Mouse (Mus musculus) spleen, adult 12 weeks (tissue): ENCODE measurements around the gene Slc25a54.

Source experiments
- DNase-seq: peaks from one replicate; pipeline ENCODE4 v3.0.0; 2022; ENCODE audit warnings: low spot score

Gene Slc25a54

GRCm38 (mm10) chr3:109124091-109124490, 43.8 kb downstream of the Slc25a54 start:
- DNase-seq: no peak

DNA sequence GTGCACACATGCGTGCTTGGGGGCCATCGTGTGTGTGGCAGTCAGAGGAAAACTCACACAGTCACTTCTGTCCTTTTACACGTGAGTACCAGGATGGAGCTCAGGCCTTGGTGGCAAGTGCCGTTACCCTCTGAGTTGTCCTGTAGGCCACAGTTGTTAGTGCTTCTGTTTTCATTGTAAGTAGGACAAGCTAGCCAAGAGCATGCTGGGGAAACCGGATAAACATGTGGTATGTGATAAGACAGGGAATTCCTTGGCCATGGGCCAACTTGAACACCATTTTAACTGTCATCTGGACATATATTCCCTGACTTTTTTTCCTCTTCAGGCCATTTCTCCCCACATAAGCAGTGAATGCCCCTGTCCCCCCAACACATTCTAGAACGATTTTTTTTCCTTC, 45.3 kb downstream of the Slc25a54 start:
- DNase-seq: peak; percentile 39

- DNase-seq: no peak
Measured at GRCm38 (mm10) chr3:109129768-109130167, 49.5 kb downstream of the Slc25a54 start.

DNA sequence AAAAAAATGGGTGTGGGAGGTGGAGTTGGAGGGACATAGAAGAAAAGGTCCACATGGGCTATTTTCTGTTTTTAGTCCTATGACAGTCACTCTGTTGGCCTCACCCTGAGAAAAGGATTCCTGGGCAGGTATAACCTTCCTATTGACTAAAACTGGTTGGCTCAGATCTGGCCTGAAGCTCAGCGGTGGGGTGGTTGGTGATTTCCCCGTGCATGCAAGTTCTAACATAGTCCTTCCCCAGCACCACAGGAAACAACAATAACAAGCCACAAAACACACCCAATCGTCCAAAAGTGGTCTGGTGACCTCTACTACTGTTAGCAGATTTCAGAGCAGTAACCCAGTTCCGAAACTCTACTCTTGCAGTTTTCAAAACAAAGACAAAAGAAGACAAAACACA, 52.7 kb downstream of the Slc25a54 start:
- DNase-seq: no peak

GRCm38 (mm10) chr3:109134036-109134435, 53.8 kb downstream of the Slc25a54 start:
- DNase-seq: no peak

DNA sequence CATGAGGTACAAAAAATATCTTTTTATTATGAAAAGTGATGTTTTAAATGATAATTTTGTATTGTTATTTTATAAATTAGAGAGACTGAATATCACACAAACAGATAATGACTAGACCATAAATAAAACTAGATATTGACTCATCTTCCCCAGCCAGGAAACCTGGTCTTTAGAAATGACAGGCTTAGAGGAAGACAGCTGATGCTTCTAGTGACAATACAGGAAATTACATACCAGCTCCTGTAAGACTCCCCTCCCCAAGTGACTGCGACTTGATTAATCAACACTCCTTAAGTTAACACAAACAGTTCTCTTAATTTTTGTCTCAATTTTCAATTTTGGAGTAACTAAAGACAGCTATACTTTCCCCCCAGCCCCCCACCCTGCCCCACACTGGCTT, 55.1 kb downstream of the Slc25a54 start:
- no peak for DNase-seq

DNA sequence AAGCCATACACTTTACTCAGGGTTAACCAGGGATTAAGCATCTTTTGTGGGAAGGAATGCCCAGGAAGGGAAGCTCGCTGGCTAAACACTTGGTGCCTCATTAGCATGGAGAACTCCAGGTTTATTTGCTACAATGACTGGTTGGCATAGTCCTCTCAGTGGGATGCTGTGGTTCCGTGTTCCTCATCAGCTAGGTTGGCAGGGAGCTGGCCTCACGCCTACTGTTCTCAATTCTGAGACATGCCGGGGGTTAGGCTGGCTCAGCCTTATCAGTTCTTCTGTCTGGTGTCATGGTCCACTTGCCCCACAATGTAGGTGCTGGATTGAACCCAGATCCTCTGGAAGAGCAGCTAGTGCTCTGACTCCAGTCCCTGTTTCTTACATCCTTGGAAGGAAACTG, 72.3 kb downstream of the Slc25a54 start:
- DNase-seq: no peak

GRCm38 (mm10) chr3:109153410-109153809, 73.1 kb downstream of the Slc25a54 start:
- no peak for DNase-seq

GRCm38 (mm10) chr3:109155926-109156669, 75.8 kb downstream of the Slc25a54 start:
- DNase-seq: no peak

GRCm38 (mm10) chr3:109157481-109157880, 77.2 kb downstream of the Slc25a54 start:
- no peak for DNase-seq

DNA sequence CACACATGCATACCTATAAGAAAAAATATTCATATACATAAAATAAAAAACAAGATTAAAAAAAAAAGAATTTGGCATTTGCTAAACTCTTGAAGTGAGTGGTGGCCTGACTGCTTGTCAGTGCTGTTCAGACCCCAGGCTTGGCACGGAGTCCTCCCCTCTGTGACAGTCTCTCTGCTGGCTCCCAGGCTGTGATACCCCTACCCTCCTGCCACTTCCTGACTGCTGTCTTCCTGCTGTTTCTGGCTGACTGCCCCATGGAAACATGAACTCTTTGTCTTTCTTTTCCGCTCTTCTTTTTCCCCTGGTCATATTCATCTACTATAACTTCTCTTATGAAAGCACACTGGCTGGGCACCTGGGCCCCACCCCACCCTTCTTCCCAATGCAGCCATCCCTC, 83.8 kb downstream of the Slc25a54 start:
- no peak for DNase-seq

- no peak for DNase-seq
Measured at GRCm38 (mm10) chr3:109164644-109165043, 84.4 kb downstream of the Slc25a54 start.

- no peak for DNase-seq
Measured at GRCm38 (mm10) chr3:109165214-109165829, 85.1 kb downstream of the Slc25a54 start.
